Mouse (Mus musculus) Patski (cell line): ENCODE measurements around the gene Olfr350. TPM values are rescaled to one million over a fixed set of nuclear protein-coding genes. Genes with fewer than 3 reads are reported as not detected.

Experiments
- ATAC-seq: fragments of 100-300 bp; one replicate; pipeline ENCODE4 v1.8.0; 2021
- CTCF ChIA-PET: fragments of 350-600 bp; sonication (Branson Sonifier 250); formaldehyde crosslinking; loops from one replicate; lab custom pipeline; 2022; ENCODE audit warnings: inconsistent platforms; lab: Charles Lee
- POLR2A ChIA-PET: fragments of 350-600 bp; sonication (Branson Sonifier 250); formaldehyde crosslinking; loops from one replicate; lab custom pipeline; 2022; ENCODE audit warnings: antibody characterized with exemption, inconsistent platforms; lab: Charles Lee
- DNase-seq: peaks from one replicate; pipeline ENCODE4 v3.0.0-alpha.2; 2011; ENCODE audit warnings: low read depth, low spot score
- H3K27me3 ChIP-seq: fragments of 371-371 bp; one replicate; pipeline ENCODE4 v1.5.1; 2021
- CTCF ChIP-seq: fragments of 100-300 bp; IDR thresholded peaks from one replicate; pipeline ENCODE4 v1.5.1; 2021
- in situ Hi-C: fragments of 300-500 bp; cut with MboI; formaldehyde crosslinking; loops from 3 replicates; pipeline ENCODE4 v1.11.1; 2018; ENCODE audit warnings: low pct_unique_long_range_greater_than_20kb, mixed read lengths
- polyA plus RNA-seq: library from polyadenylated mRNA; unstranded; gene quantifications from one replicate; pipeline ENCODE4 v1.2.3, GENCODE M21; 2021

The Olfr350 gene
- polyA plus RNA-seq = not detected

GRCm38 (mm10) chr2:36846010-36846409, at the start of gene Olfr350:
Olfr350 (plus strand) TSS chr2:36846310.
- no peak for ATAC-seq
- TF ChIP-seq CTCF = no peak
- H3K27me3 ChIP-seq = no peaks in the 10 kb centered on the region
- in situ Hi-C loops = no loop called here
- CTCF ChIA-PET = no interaction called here
- POLR2A ChIA-PET = no interaction called here
- no peak for DNase-seq

- no peaks in the 10 kb centered on the region for H3K27me3 ChIP-seq
- in situ Hi-C loops = no loop called here
- POLR2A ChIA-PET = no interaction called here
- TF ChIP-seq CTCF = no peak
- no peak for ATAC-seq
- CTCF ChIA-PET = no interaction called here
- DNase-seq = no peak
These were observed 29.2 kb upstream of the Olfr350 start, which contains the start of gene Olfr3 for GRCm38 (mm10) chr2:36816932-36817331. Olfr3 (minus strand) TSS chr2:36817032.

GRCm38 (mm10) chr2:36862560-36862959, 16.4 kb downstream of the Olfr350 start, which contains the start of gene Olfr351:
Olfr351 (minus strand) TSS chr2:36862660.
- CTCF ChIA-PET = no interaction called here
- ATAC-seq (no peak), DNase-seq (no peak)
- in situ Hi-C loops = no loop called here
- no peaks in the 10 kb centered on the region for H3K27me3 ChIP-seq
- no peak for TF ChIP-seq CTCF
- POLR2A ChIA-PET = no interaction called here

- in situ Hi-C loops = no loop called here
- no peak for ATAC-seq
- no peaks in the 10 kb centered on the region for H3K27me3 ChIP-seq
- no peak for DNase-seq
- ChIA-PET POLR2A (no interaction called here), CTCF (no interaction called here)
- no peak for TF ChIP-seq CTCF
These were observed 22.1 kb downstream of the Olfr350 start, which contains the start of gene Olfr352 for GRCm38 (mm10) chr2:36868160-36868559. Olfr352 (plus strand) TSS chr2:36868460.

- H3K27me3 ChIP-seq = no peaks in the 10 kb centered on the region
- no peak for TF ChIP-seq CTCF
- POLR2A ChIA-PET = no interaction called here
- CTCF ChIA-PET = no interaction called here
- no peak for DNase-seq
- ATAC-seq = no peak
- in situ Hi-C loops = no loop called here
These were observed 46.7 kb downstream of the Olfr350 start, which contains the start of gene Olfr353 for GRCm38 (mm10) chr2:36892836-36893235. Olfr353 (minus strand) TSS chr2:36892936.

- no peak for ATAC-seq
- in situ Hi-C loops = no loop called here
- no peak for DNase-seq
- no peaks in the 10 kb centered on the region for H3K27me3 ChIP-seq
- CTCF ChIA-PET = no interaction called here
- TF ChIP-seq CTCF = no peak
- POLR2A ChIA-PET = no interaction called here
These were observed 51.0 kb downstream of the Olfr350 start for GRCm38 (mm10) chr2:36897114-36897513.

Other genes with a start within 250 kb of the Olfr350 start
- not detected for gene Olfr345, start 206.3 kb upstream of the Olfr350 start, polyA plus RNA-seq
- gene Olfr346, start 160.5 kb upstream of the Olfr350 start, polyA plus RNA-seq = not detected
- gene Olfr347, start 114.4 kb upstream of the Olfr350 start, polyA plus RNA-seq = not detected
- gene Olfr348, start 62.0 kb upstream of the Olfr350 start, polyA plus RNA-seq = not detected
- gene Olfr50, start 55.8 kb upstream of the Olfr350 start, polyA plus RNA-seq = not detected
- not detected for gene Olfr3, start 29.3 kb upstream of the Olfr350 start, polyA plus RNA-seq
- 0.06 TPM for gene Olfr351, start 16.4 kb downstream of the Olfr350 start, polyA plus RNA-seq
- not detected for gene Olfr352, start 22.1 kb downstream of the Olfr350 start, polyA plus RNA-seq
- gene Olfr353, start 46.6 kb downstream of the Olfr350 start, polyA plus RNA-seq = not detected
- gene Olfr354, start 59.4 kb downstream of the Olfr350 start, polyA plus RNA-seq = not detected
- gene Olfr355, start 82.6 kb downstream of the Olfr350 start, polyA plus RNA-seq = not detected
- not detected for gene Olfr356, start 90.8 kb downstream of the Olfr350 start, polyA plus RNA-seq
- gene Olfr357, start 147.5 kb downstream of the Olfr350 start, polyA plus RNA-seq = not detected
- gene Olfr358, start 163.0 kb downstream of the Olfr350 start, polyA plus RNA-seq = not detected
- gene Olfr360, start 219.4 kb downstream of the Olfr350 start, polyA plus RNA-seq = not detected
- not detected for gene Olfr361, start 243.0 kb downstream of the Olfr350 start, polyA plus RNA-seq